In genomic region chrX:12077601-12077980, GRCm38 (mm10) we compare ENCODE assay signal across 8 mouse cellular contexts.
DNase-seq lines count a peak whose midpoint lies in the region; ATAC-seq and TF ChIP-seq lines count a peak whose summit lies in the region.

No protein-coding gene starts in this region.

- WGBS in heart, embryonic 16.5 days: 2% methylated on average over 22 of the region's 22 CpGs
- WGBS in forebrain, postnatal 0 days: 5% methylated on average over 22 of the region's 22 CpGs
- WGBS in macrophage (ENCODE audit: missing documents): 5% methylated on average over 18 of the region's 22 CpGs

- H3K9ac ChIP-seq in heart, embryonic 16.5 days (ENCODE audit: low read length): peak overlapping the region; percentile 84
- peak overlapping the region; percentile 95 for H3K9ac ChIP-seq in MEL (ENCODE audit: control insufficient read depth, low read depth, low read length, poor library complexity, severe bottlenecking)
- H3K9ac ChIP-seq in forebrain, postnatal 0 days: peak overlapping the region; percentile 58

- no peak for TF ChIP-seq RAD21 in MEL (IDR thresholded peaks at IDR 0.05; ENCODE audit: low read depth, low read length)

- TF ChIP-seq POLR2A in MEL (IDR thresholded peaks at IDR 0.05; ENCODE audit: control insufficient read depth in 1 of 2, insufficient read depth in 1 of 2, low read depth in 1 of 2, low read length in 2 of 2, poor library complexity in 1 of 2): no peak

- H3K4me1 ChIP-seq in heart, embryonic 16.5 days (ENCODE audit: control insufficient read depth, insufficient read depth, low read length): peaks cover 22% of the 10 kb centered on the region
- peaks cover 4 to 21% of the 10 kb centered on the region in 2 experiments; a peak in 3 of 4 replicates for H3K4me1 ChIP-seq in MEL (ENCODE audit: control insufficient read depth in 1 of 2, insufficient read depth in 2 of 2, low read length in 2 of 2)
- no peaks in the 10 kb centered on the region for H3K4me1 ChIP-seq in forebrain, postnatal 0 days (ENCODE audit: insufficient read depth)

- H3K27ac ChIP-seq in heart, embryonic 16.5 days (ENCODE audit: low read length): peak overlapping the region; percentile 34
- H3K27ac ChIP-seq in MEL (ENCODE audit: control insufficient read depth, low read depth, low read length): peak overlapping the region; percentile 24
- H3K27ac ChIP-seq in forebrain, postnatal 0 days (ENCODE audit: low read depth, low read length): peak overlapping the region; percentile 71
- no peak overlapping the region for H3K27ac ChIP-seq in macrophage

- no peaks in the 10 kb centered on the region for H3K9me3 ChIP-seq in heart, embryonic 16.5 days (replicated peaks; ENCODE audit: control insufficient read depth, low read length)
- H3K9me3 ChIP-seq in MEL (replicated peaks; ENCODE audit: insufficient read depth, low read length): no peaks in the 10 kb centered on the region
- H3K9me3 ChIP-seq in forebrain, postnatal 0 days (ENCODE audit: low read length): no peaks in the 10 kb centered on the region

- peak overlapping the region; percentile 85 for H3K4me2 ChIP-seq in heart, embryonic 16.5 days (ENCODE audit: low read depth, low read length)
- peak overlapping the region; percentile 68 for H3K4me2 ChIP-seq in forebrain, postnatal 0 days (ENCODE audit: low read depth)

- peaks cover 49% of the 10 kb centered on the region for H3K27me3 ChIP-seq in heart, embryonic 16.5 days (ENCODE audit: control insufficient read depth, insufficient read depth, low read length)
- H3K27me3 ChIP-seq in MEL (ENCODE audit: control insufficient read depth in 1 of 2, insufficient read depth in 2 of 2, low read length in 2 of 2): no peaks in the 10 kb centered on the region
- no peaks in the 10 kb centered on the region for H3K27me3 ChIP-seq in forebrain, postnatal 0 days (ENCODE audit: insufficient read depth, low read length)

- DNase-seq in heart, adult 9 months (ENCODE audit: low spot score in 2 of 2): no peak
- DNase-seq in MEL (ENCODE audit: low read depth, low spot score): no peak
- no peak for DNase-seq in forebrain, postnatal 0 days
- DNase-seq in right cerebral cortex, postnatal 25 days: no peak
- DNase-seq in ovary, postnatal 10 days (ENCODE audit: low spot score): no peak
- DNase-seq in urinary bladder, postnatal 36 days (ENCODE audit: low spot score in 2 of 2): no peak

- no peak for TF ChIP-seq EP300 in MEL (IDR thresholded peaks at IDR 0.05; ENCODE audit: low read depth in 1 of 2, low read length in 2 of 2)

- no peak for ATAC-seq in heart, embryonic 16.5 days (replicated peaks; ENCODE audit: extremely low read depth, insufficient read depth, low FRiP score)
- ATAC-seq in forebrain, postnatal 0 days: no peak

- peak overlapping the region; percentile 71 for H3K4me3 ChIP-seq in heart, embryonic 16.5 days (ENCODE audit: low read length)
- peak overlapping the region; percentile 81 to 92 for H3K4me3 ChIP-seq in MEL (ENCODE audit: control insufficient read depth in 1 of 2, insufficient read depth in 1 of 2, low read depth in 2 of 2, low read length in 2 of 2)
- H3K4me3 ChIP-seq in forebrain, postnatal 0 days (ENCODE audit: low read depth, low read length): peak overlapping the region; percentile 52
- H3K4me3 ChIP-seq in macrophage (ENCODE audit: inconsistent target): peak overlapping the region; percentile 14; the same call in 1 of the 2 replicates

- H3K79me2 ChIP-seq in MEL (ENCODE audit: control insufficient read depth, insufficient read depth, low read length, poor library complexity): peaks cover 74% of the 10 kb centered on the region
- H3K79me2 ChIP-seq in macrophage (ENCODE audit: inconsistent target): peaks cover 51% of the 10 kb centered on the region; the same call in 1 of the 2 replicates

- no peak for TF ChIP-seq CTCF in MEL (IDR thresholded peaks at IDR 0.05 in 2 of 3, conservative IDR thresholded peaks at IDR 0.05 in 1 of 3; ENCODE audit: control insufficient read depth in 1 of 3, insufficient read depth in 1 of 3, low read depth in 2 of 3, low read length in 3 of 3, poor library complexity in 1 of 3, severe bottlenecking in 1 of 3)
- TF ChIP-seq CTCF in forebrain, postnatal 0 days (IDR thresholded peaks at IDR 0.05; ENCODE audit: low read depth): no peak; the same call in 1 of the 2 replicates

- H3K36me3 ChIP-seq in heart, embryonic 16.5 days (ENCODE audit: control insufficient read depth, insufficient read depth): no peaks in the 10 kb centered on the region
- H3K36me3 ChIP-seq in MEL (ENCODE audit: control insufficient read depth in 1 of 2, insufficient read depth in 2 of 2, low read length in 2 of 2) (peaks cover 0 to 10% of the 10 kb centered on the region in 2 experiments; a peak in 2 of 4 replicates), macrophage (ENCODE audit: inconsistent target) (no peaks in the 10 kb centered on the region)
- no peaks in the 10 kb centered on the region for H3K36me3 ChIP-seq in forebrain, postnatal 0 days (ENCODE audit: insufficient read depth)

TF ChIP-seq in MEL, 35 proteins besides CTCF, POLR2A, EP300 and RAD21:
- TF ChIP-seq TCF12 (IDR thresholded peaks at IDR 0.05; ENCODE audit: low read depth, low read length): no peak
- no peak for TF ChIP-seq MXI1 (IDR thresholded peaks at IDR 0.05; ENCODE audit: low read depth, low read length)
- no peak for TF ChIP-seq USF1 (IDR thresholded peaks at IDR 0.05; ENCODE audit: low read depth, low read length)
- TF ChIP-seq MYB (IDR thresholded peaks at IDR 0.05; ENCODE audit: low read depth, low read length): no peak
- TF ChIP-seq CHD1 (IDR thresholded peaks at IDR 0.05; ENCODE audit: low read depth, low read length): no peak
- TF ChIP-seq USF2 (IDR thresholded peaks at IDR 0.05; ENCODE audit: borderline replicate concordance in 1 of 2, insufficient read depth in 1 of 2, low read depth in 1 of 2, low read length in 2 of 2): no peak
- no peak for TF ChIP-seq CHD2 (IDR thresholded peaks at IDR 0.05; ENCODE audit: low read length)
- no peak for TF ChIP-seq GATA1 (IDR thresholded peaks at IDR 0.05; ENCODE audit: low read depth, low read length)
- no peak for TF ChIP-seq MEF2A (IDR thresholded peaks at IDR 0.05; ENCODE audit: extremely low read depth, insufficient replicate concordance, low read depth, low read length, poor library complexity, severe bottlenecking)
- no peak for TF ChIP-seq E2F4 (IDR thresholded peaks at IDR 0.05; ENCODE audit: borderline replicate concordance, low read depth, low read length)
- TF ChIP-seq ZNF384 (IDR thresholded peaks at IDR 0.05; ENCODE audit: low read depth, low read length): no peak

Comparison
In these comparisons a context has a peak if more than half of its experiments do, and no peak if none do; other contexts are left out.
1. H3K4me3 ChIP-seq: peak in every context shown above with its lines; median percentile 86 in MEL; 71 in heart, embryonic 16.5 days; 52 in forebrain, postnatal 0 days; 14 in macrophage.